Mouse (Mus musculus): ENCODE results near the gene Scrt2. TPM values are rescaled to one million over a fixed set of nuclear protein-coding genes. Genes with fewer than 3 reads are reported as not detected.
"Not testable (repeated sequence)": the region's sequence is repeated elsewhere in the genome, so short reads cannot be mapped to it uniquely, and the experiment has no call there.

Scrt2 gene
- 10 to 100 TPM; 15.2 to 18.5 TPM for total RNA-seq (2021)

- no peak for DNase-seq (ENCODE audit: low spot score in 2 of 2)
- intact Hi-C loops (cut with DNase I): loop anchor here (2.0 kb wide), 1 partner anchor 52 kb away; no protein-coding TSS in a partner anchor
Measured at GRCm38 (mm10) chr2:152080685-152081541, at the start of gene Scrt2. Gene Scrt2, plus strand, starts transcription at chr2:152081529.

- intact Hi-C loops (cut with DNase I): no loop called here
- DNase-seq (ENCODE audit: low spot score in 2 of 2): no peak
Measured at GRCm38 (mm10) chr2:152040101-152040500, 41.2 kb upstream of the Scrt2 start.

- DNase-seq (ENCODE audit: low spot score in 2 of 2): no peak
- intact Hi-C loops (cut with DNase I): no loop called here
Measured at GRCm38 (mm10) chr2:152047116-152048002, 34.0 kb upstream of the Scrt2 start.

- intact Hi-C loops (cut with DNase I): no loop called here
- no peak for DNase-seq (ENCODE audit: low spot score in 2 of 2)
Measured at GRCm38 (mm10) chr2:152048003-152048980, 33.0 kb upstream of the Scrt2 start.

- intact Hi-C loops (cut with DNase I): no loop called here
- DNase-seq (ENCODE audit: low spot score in 2 of 2): no peak
Measured at GRCm38 (mm10) chr2:152048981-152049441, 32.3 kb upstream of the Scrt2 start.

GRCm38 (mm10) chr2:152049611-152050270, 31.6 kb upstream of the Scrt2 start:
- intact Hi-C loops (cut with DNase I): no loop called here
- DNase-seq (ENCODE audit: low spot score in 2 of 2): no peak

GRCm38 (mm10) chr2:152050316-152050715, 31.0 kb upstream of the Scrt2 start:
- intact Hi-C loops (cut with DNase I): no loop called here
- peak in 1 of 2 experiments; percentile 9 for DNase-seq (ENCODE audit: low spot score in 2 of 2)

GRCm38 (mm10) chr2:152051985-152052384, 29.3 kb upstream of the Scrt2 start:
- intact Hi-C loops (cut with DNase I): no loop called here
- no peak for DNase-seq (ENCODE audit: low spot score in 2 of 2)

- no peak for DNase-seq (ENCODE audit: low spot score in 2 of 2)
- intact Hi-C loops (cut with DNase I): no loop called here
Measured at GRCm38 (mm10) chr2:152055406-152055805, 25.9 kb upstream of the Scrt2 start.

GRCm38 (mm10) chr2:152056368-152057251, 24.7 kb upstream of the Scrt2 start:
- intact Hi-C loops (cut with DNase I): no loop called here
- peak in 1 of 2 experiments; percentile 24 for DNase-seq (ENCODE audit: low spot score in 2 of 2)

- intact Hi-C loops (cut with DNase I): no loop called here
- DNase-seq (ENCODE audit: low spot score in 2 of 2): no peak
Measured at GRCm38 (mm10) chr2:152057252-152057563, 24.1 kb upstream of the Scrt2 start.

GRCm38 (mm10) chr2:152062817-152063216, 18.5 kb upstream of the Scrt2 start:
- DNase-seq (ENCODE audit: low spot score in 2 of 2); intact Hi-C loops (cut with DNase I): not testable (repeated sequence)

- intact Hi-C loops (cut with DNase I): no loop called here
- DNase-seq (ENCODE audit: low spot score in 2 of 2): no peak
Measured at GRCm38 (mm10) chr2:152068660-152069433, 12.5 kb upstream of the Scrt2 start.

- no peak for DNase-seq (ENCODE audit: low spot score in 2 of 2)
- intact Hi-C loops (cut with DNase I): no loop called here
Measured at GRCm38 (mm10) chr2:152069434-152069786, 11.9 kb upstream of the Scrt2 start.

- DNase-seq (ENCODE audit: low spot score in 2 of 2): no peak
- intact Hi-C loops (cut with DNase I): no loop called here
Measured at GRCm38 (mm10) chr2:152069941-152070340, 11.4 kb upstream of the Scrt2 start.

GRCm38 (mm10) chr2:152074521-152074920, 6.8 kb upstream of the Scrt2 start:
- no peak for DNase-seq (ENCODE audit: low spot score in 2 of 2)
- intact Hi-C loops (cut with DNase I): no loop called here

- intact Hi-C loops (cut with DNase I): no loop called here
- DNase-seq (ENCODE audit: low spot score in 2 of 2): no peak
Measured at GRCm38 (mm10) chr2:152075294-152075889, 5.9 kb upstream of the Scrt2 start.
